Mouse (Mus musculus) limb, embryonic 14.5 days (tissue): Measurements from ENCODE around the gene Btf3l4. TPM values are rescaled to one million over a fixed set of nuclear protein-coding genes. Genes with fewer than 3 reads are reported as not detected.

Experiments
- ATAC-seq: fragments of 200-750 bp; cut with Nextera tagmentation; 2 replicates; pipeline ENCODE4 v1.8.0; 2017; ENCODE audit warnings: low read depth, moderate number of reproducible peaks, moderate TSS enrichment; ENCODE audit not compliant: low FRiP score
- DNase-seq: peaks from one replicate; pipeline ENCODE4 v3.0.0-alpha.2; 2015; ENCODE audit warnings: low spot score
- H3K27ac ChIP-seq: fragments of 300-500 bp; sonication (generic); replicated peaks from 2 replicates; pipeline ENCODE4 v1.5.1; 2014; ENCODE audit warnings: low read depth, mild to moderate bottlenecking, low read length, moderate library complexity, mixed read lengths
- H3K27me3 ChIP-seq: fragments of 300-500 bp; sonication (generic); 2 replicates; pipeline ENCODE4 v1.6.1; 2014; ENCODE audit warnings: low read length, mixed read lengths; ENCODE audit not compliant: control insufficient read depth, insufficient read depth
- H3K36me3 ChIP-seq: fragments of 300-500 bp; sonication (generic); 2 replicates; pipeline ENCODE4 v1.6.1; 2014; ENCODE audit warnings: mild to moderate bottlenecking, low read length, moderate library complexity, mixed read lengths; ENCODE audit not compliant: control insufficient read depth, insufficient read depth
- H3K4me1 ChIP-seq: fragments of 300-500 bp; sonication (generic); 2 replicates; pipeline ENCODE4 v1.6.1; 2014; ENCODE audit warnings: antibody characterized with exemption, low read length, mixed read lengths; ENCODE audit not compliant: control insufficient read depth, insufficient read depth
- H3K4me2 ChIP-seq: fragments of 300-500 bp; sonication (generic); replicated peaks from 2 replicates; pipeline ENCODE4 v1.6.1; 2014; ENCODE audit warnings: low read depth, mild to moderate bottlenecking, low read length, moderate library complexity; ENCODE audit not compliant: severe bottlenecking
- H3K4me3 ChIP-seq: fragments of 300-500 bp; sonication (generic); replicated peaks from 2 replicates; pipeline ENCODE4 v1.5.1; 2014; ENCODE audit warnings: low read length
- H3K9ac ChIP-seq: fragments of 300-500 bp; sonication (generic); 2 replicates; pipeline ENCODE4 v1.6.1; 2014; ENCODE audit warnings: mild to moderate bottlenecking, low read depth, low read length, moderate library complexity; ENCODE audit not compliant: severe bottlenecking
- H3K9me3 ChIP-seq: fragments of 300-500 bp; sonication (generic); 2 replicates; pipeline ENCODE4 v1.6.1; 2016; ENCODE audit warnings: low read length; ENCODE audit not compliant: control insufficient read depth
- POLR2A ChIP-seq: fragments of 200-500 bp; IDR thresholded peaks from 2 replicates; pipeline ENCODE4 v1.8.0; 2012; ENCODE audit warnings: inconsistent platforms, mild to moderate bottlenecking, moderate library complexity, borderline replicate concordance; ENCODE audit not compliant: insufficient read depth, insufficient read length; ENCODE audit errors: extremely low read depth
- WGBS: fragments of 180-500 bp; shearing (Covaris S2); extraction: QIAGEN DNeasy Blood & Tissue Kit; methylation state at CpG from one replicate; pipeline ENCODE4 v1.1.7; 2014; 5-methylcytosine and 5-hydroxymethylcytosine counted together
- polyA plus RNA-seq, 2 experiments: library from polyadenylated mRNA; depleted of rRNA in 1 of 2; stranded (reverse) in 1 of 2; unstranded in 1 of 2; fragments of >200 nt; fragmentation: Nextera tagmentation in 1 of 2; extraction: Ambion mirVana in 1 of 2; gene quantifications; 2 replicates each; pipeline versions ENCODE4 v1.2.1 to v1.2.3; 2012 to 2014

The Btf3l4 gene
- polyA plus RNA-seq, 2 experiments = 99.9 to 167 TPM

DNA sequence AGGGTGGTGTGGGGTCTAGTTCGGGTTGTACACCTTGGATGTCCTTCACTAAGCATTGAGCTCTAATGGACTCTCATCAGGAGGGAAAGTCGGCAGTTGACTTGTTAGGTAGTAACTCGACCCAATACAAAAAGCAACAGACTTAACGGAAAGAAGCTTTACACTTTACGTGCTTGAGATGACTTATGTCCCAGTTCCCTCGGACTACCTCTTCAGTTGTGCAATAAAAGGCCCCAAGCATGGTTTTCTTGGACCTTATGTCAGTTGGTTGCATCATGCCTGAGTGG lies 357 bp upstream of the Btf3l4 start:
- WGBS = under 1% methylated on average over 6 of the region's 6 CpGs
- Histone ChIP-seq H3K27me3 (no peaks in the 10 kb centered on the region), H3K4me3 (peak overlapping the region; percentile 97), H3K4me1 (peaks cover 12% of the 10 kb centered on the region), H3K9ac (peak overlapping the region; percentile 99), H3K36me3 (peaks cover 16% of the 10 kb centered on the region), H3K27ac (peak overlapping the region; percentile 97), H3K4me2 (peak overlapping the region; percentile 81), H3K9me3 (no peaks in the 10 kb centered on the region)
- no peak; the same call in 1 of the 2 replicates for TF ChIP-seq POLR2A
- DNase-seq (no peak), ATAC-seq (no peak)

DNA sequence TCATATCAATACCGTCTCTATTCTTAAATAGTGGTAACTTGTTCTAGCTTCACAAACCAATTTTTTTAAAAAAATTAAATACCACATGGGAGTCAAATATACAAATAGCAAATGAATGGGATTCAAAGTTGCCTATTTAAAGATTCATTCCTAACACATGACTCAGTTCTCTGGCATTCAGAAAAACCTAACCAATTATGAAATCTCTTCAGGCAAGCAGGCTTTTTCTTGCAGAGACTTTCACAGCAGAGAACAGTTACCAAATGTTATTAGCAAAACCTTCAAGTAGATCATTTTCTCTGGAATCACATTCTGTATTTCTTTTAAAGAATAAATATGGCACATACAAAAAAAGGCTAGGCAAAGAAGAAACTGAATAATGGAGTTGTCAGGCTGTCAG lies 2.7 kb downstream of the Btf3l4 start:
- ATAC-seq (no peak), DNase-seq (no peak)
- Histone ChIP-seq H3K27ac (no peak overlapping the region), H3K36me3 (peaks cover 43% of the 10 kb centered on the region), H3K4me3 (no peak overlapping the region), H3K4me2 (no peak overlapping the region), H3K27me3 (no peaks in the 10 kb centered on the region), H3K9ac (peak overlapping the region; percentile 25; the same call in 1 of the 2 replicates), H3K9me3 (no peaks in the 10 kb centered on the region), H3K4me1 (peaks cover 9% of the 10 kb centered on the region)
- no peak for TF ChIP-seq POLR2A
- WGBS = 84% methylated on average over 1 of the region's 1 CpGs

DNA sequence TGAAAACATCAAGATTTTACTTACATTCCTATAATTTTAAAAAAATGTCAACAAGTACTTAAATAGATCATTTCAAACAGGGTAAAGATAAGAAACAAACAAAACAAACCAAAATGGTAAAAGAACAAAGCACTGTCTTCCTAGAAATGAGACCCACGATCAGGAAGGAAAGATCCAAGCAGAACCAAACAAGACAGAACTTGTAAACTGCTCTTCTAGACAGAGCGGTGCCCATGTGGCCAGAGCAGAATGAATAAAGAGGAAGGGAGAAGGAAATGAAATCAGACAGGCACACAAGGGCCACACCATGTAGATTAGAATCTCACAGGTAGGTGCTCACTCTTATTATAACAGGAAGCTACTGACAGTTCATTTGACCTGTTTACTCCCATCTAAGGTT lies 6.8 kb downstream of the Btf3l4 start:
- ATAC-seq (no peak), DNase-seq (no peak)
- 78% methylated on average over 2 of the region's 2 CpGs for WGBS
- H3K9ac ChIP-seq = no peak overlapping the region
- H3K4me1 ChIP-seq = no peaks in the 10 kb centered on the region
- no peaks in the 10 kb centered on the region for H3K27me3 ChIP-seq
- H3K36me3 ChIP-seq = peaks cover 78% of the 10 kb centered on the region
- H3K4me3 ChIP-seq = no peak overlapping the region
- H3K4me2 ChIP-seq = no peak overlapping the region
- H3K9me3 ChIP-seq = no peaks in the 10 kb centered on the region
- H3K27ac ChIP-seq = no peak overlapping the region
- TF ChIP-seq POLR2A = no peak

DNA sequence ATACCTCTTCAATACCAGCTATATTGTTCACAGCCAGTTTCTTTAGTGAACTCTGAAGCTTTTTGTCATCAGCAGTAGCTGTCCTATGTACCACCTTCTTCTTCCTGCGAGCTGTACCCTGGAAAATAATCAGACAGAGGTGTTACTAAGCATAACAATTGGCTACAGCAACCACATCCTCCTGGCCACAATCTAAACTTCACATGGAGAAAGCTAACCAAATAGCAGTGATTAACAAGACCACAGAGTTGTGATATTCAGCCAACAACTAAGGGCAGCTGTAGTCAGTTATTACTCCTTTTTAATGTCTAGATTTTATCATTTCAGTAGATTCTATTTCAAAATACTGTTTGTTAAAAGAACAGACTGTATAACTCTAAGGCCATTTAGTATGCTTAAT lies 7.3 kb downstream of the Btf3l4 start:
- Histone ChIP-seq H3K4me3 (no peak overlapping the region), H3K4me2 (no peak overlapping the region), H3K27ac (no peak overlapping the region), H3K36me3 (peaks cover 81% of the 10 kb centered on the region), H3K9ac (no peak overlapping the region), H3K9me3 (no peaks in the 10 kb centered on the region), H3K4me1 (no peaks in the 10 kb centered on the region), H3K27me3 (no peaks in the 10 kb centered on the region)
- ATAC-seq (no peak), DNase-seq (no peak)
- no peak for TF ChIP-seq POLR2A
- WGBS = 89% methylated on average over 1 of the region's 1 CpGs

DNA sequence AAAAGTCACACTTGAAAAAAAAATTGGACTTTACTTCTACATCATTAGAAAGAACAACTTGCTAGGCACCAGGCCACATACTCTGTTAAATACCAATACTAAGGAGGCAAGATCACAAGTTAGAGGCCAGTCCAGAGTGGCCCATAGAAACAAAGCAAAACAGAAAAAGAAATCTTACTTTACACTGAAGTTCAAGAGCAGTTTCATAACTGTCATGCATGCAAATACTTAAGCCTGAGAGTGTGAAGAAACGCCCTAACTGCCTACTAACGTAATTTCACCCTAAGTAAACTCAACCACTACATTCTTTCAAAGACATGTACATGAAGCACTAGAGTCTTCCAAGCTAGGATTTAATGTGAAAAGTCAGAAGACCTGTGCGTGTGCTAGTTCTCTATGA lies 7.7 kb downstream of the Btf3l4 start:
- whole genome bisulfite sequencing = 92% methylated on average over 3 of the region's 3 CpGs
- no peak for TF ChIP-seq POLR2A
- ATAC-seq = no peak

DNA sequence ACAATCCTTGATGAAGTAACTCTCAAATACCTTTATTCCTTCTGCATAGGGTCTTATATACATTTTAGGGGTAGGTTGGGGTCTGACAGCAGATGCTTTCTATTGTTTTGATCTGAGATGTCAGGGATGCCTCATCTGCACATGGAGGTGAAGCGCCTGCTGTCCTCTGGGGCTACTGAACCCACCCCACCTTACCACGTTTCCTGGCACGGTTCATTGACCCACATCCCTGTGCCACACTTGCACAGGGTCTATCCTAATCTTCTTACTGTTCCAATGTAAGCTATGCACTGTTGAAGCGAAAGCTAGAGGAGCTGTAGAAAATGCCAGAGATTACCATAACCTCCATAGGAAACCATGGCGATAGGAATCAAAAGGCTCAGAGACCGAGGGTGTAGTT lies 21.9 kb downstream of the Btf3l4 start:
- no peaks in the 10 kb centered on the region for H3K9me3 ChIP-seq
- H3K27ac ChIP-seq = no peak overlapping the region
- peaks cover 6% of the 10 kb centered on the region for H3K36me3 ChIP-seq
- WGBS = 69% methylated on average over 6 of the region's 6 CpGs
- no peak for TF ChIP-seq POLR2A
- no peak overlapping the region for H3K4me2 ChIP-seq
- H3K4me3 ChIP-seq = no peak overlapping the region
- H3K9ac ChIP-seq = no peak overlapping the region
- no peaks in the 10 kb centered on the region for H3K27me3 ChIP-seq
- DNase-seq = no peak
- no peaks in the 10 kb centered on the region for H3K4me1 ChIP-seq
- ATAC-seq = no peak

More for the DNA sequence above, 7.7 kb downstream of the Btf3l4 start:
- Histone ChIP-seq H3K9me3 (no peaks in the 10 kb centered on the region), H3K4me2 (no peak overlapping the region), H3K4me3 (no peak overlapping the region), H3K9ac (no peak overlapping the region), H3K27ac (no peak overlapping the region), H3K36me3 (peaks cover 85% of the 10 kb centered on the region), H3K4me1 (no peaks in the 10 kb centered on the region), H3K27me3 (no peaks in the 10 kb centered on the region)
- no peak for DNase-seq
